ENCODE assay signal across 22 mouse cellular contexts in genomic region chr1:92269464-92269863, GRCm38 (mm10).
DNase-seq lines count a peak whose midpoint lies in the region; ATAC-seq lines count a peak whose summit lies in the region.
"Had no signal": no experiment of that assay in that cellular context is flagged by ENCODE, and none has a peak within 500 bp of the region (broad histone marks: within the 10 kb centered on the region; RNA-seq: fewer than 3 reads in every experiment).

No protein-coding gene starts in this region.

- H3K27me3 ChIP-seq in hindbrain, embryonic 10.5 days (ENCODE audit: insufficient read depth, poor library complexity, severe bottlenecking), result no peaks in the 10 kb centered on the region
- no peaks in the 10 kb centered on the region for H3K27me3 ChIP-seq in hindbrain, embryonic 16.5 days (replicated peaks; ENCODE audit: control insufficient read depth, insufficient read depth, low read length)
- no peaks in the 10 kb centered on the region for H3K27me3 ChIP-seq in midbrain, embryonic 14.5 days (ENCODE audit: control insufficient read depth, insufficient read depth, low read length)
- H3K27me3 ChIP-seq in midbrain, embryonic 16.5 days (ENCODE audit: control insufficient read depth, insufficient read depth, low read depth, low read length), result peaks cover 3% of the 10 kb centered on the region; the same call in 1 of the 2 replicates
- H3K27me3 ChIP-seq: embryonic facial prominence, embryonic 13.5 days; hindbrain, embryonic 15.5 days; kidney, embryonic 15.5 days; neural tube, embryonic 12.5 days had no signal

- H3K4me3 ChIP-seq in hindbrain, embryonic 10.5 days, result no peak overlapping the region
- H3K4me3 ChIP-seq in hindbrain, embryonic 16.5 days (ENCODE audit: low read length), result no peak overlapping the region
- no peak overlapping the region for H3K4me3 ChIP-seq in midbrain, embryonic 14.5 days (replicated peaks; ENCODE audit: low read depth, low read length)
- no peak overlapping the region for H3K4me3 ChIP-seq in midbrain, embryonic 16.5 days (ENCODE audit: low read depth, low read length)
- H3K4me3 ChIP-seq: embryonic facial prominence, embryonic 13.5 days; heart, embryonic 10.5 days; hindbrain, embryonic 15.5 days; kidney, embryonic 15.5 days; neural tube, embryonic 12.5 days had no signal

- WGBS in hindbrain, embryonic 10.5 days, result 34% methylated on average over 10 of the region's 10 CpGs
- 31% methylated on average over 10 of the region's 10 CpGs for WGBS in hindbrain, embryonic 16.5 days
- 41% methylated on average over 10 of the region's 10 CpGs for WGBS in midbrain, embryonic 14.5 days
- WGBS in midbrain, embryonic 16.5 days, result 29% methylated on average over 10 of the region's 10 CpGs

- no peak for ATAC-seq in hindbrain, embryonic 16.5 days
- no peak for ATAC-seq in midbrain, embryonic 14.5 days (ENCODE audit: low FRiP score, low TSS enrichment)
- no peak for ATAC-seq in midbrain, embryonic 16.5 days
- ATAC-seq: intestine, postnatal 0 days; lung, postnatal 0 days had no signal

- no peaks in the 10 kb centered on the region for H3K36me3 ChIP-seq in hindbrain, embryonic 10.5 days
- H3K36me3 ChIP-seq in hindbrain, embryonic 16.5 days (ENCODE audit: control insufficient read depth, insufficient read depth, low read length), result no peaks in the 10 kb centered on the region
- H3K36me3 ChIP-seq in midbrain, embryonic 14.5 days (ENCODE audit: control insufficient read depth, insufficient read depth, low read length), result no peaks in the 10 kb centered on the region
- H3K36me3 ChIP-seq in midbrain, embryonic 16.5 days (ENCODE audit: control insufficient read depth, insufficient read depth, low read length), result no peaks in the 10 kb centered on the region
- H3K36me3 ChIP-seq: embryonic facial prominence, embryonic 13.5 days; heart, embryonic 10.5 days; hindbrain, embryonic 15.5 days; kidney, embryonic 15.5 days; neural tube, embryonic 12.5 days had no signal

- DNase-seq in hindbrain, embryonic 10.5 days (ENCODE audit: low spot score), result no peak
- DNase-seq in midbrain, embryonic 14.5 days, result peak; percentile 20
- DNase-seq in frontal cortex, postnatal 36 days (ENCODE audit: low spot score in 2 of 2), result peak; percentile 43 to 49
- peak; percentile 60 for DNase-seq in right cerebral cortex, postnatal 25 days
- no peak for DNase-seq in heart, postnatal 4 days
- no peak for DNase-seq in ovary, postnatal 10 days (ENCODE audit: low spot score)
- DNase-seq: adrenal gland, adult 2 months; B cell, adult 2 months; cerebellum, adult 9-11 months; gastrocnemius, postnatal 36 days; layer of hippocampus, adult 9-11 months; liver; thymus, postnatal 36 days had no signal

- peaks cover 41% of the 10 kb centered on the region for H3K4me1 ChIP-seq in hindbrain, embryonic 10.5 days (replicated peaks)
- peaks cover 12% of the 10 kb centered on the region for H3K4me1 ChIP-seq in hindbrain, embryonic 16.5 days (ENCODE audit: control insufficient read depth, insufficient read depth, low read depth, low read length)
- peaks cover 8% of the 10 kb centered on the region; the same call in 1 of the 2 replicates for H3K4me1 ChIP-seq in midbrain, embryonic 14.5 days (ENCODE audit: control insufficient read depth, insufficient read depth, low read length)
- peaks cover 3% of the 10 kb centered on the region; the same call in 1 of the 2 replicates for H3K4me1 ChIP-seq in midbrain, embryonic 16.5 days (ENCODE audit: control insufficient read depth, insufficient read depth, low read length)

- H3K9ac ChIP-seq in hindbrain, embryonic 16.5 days (ENCODE audit: low read depth, low read length), result no peak overlapping the region
- no peak overlapping the region for H3K9ac ChIP-seq in midbrain, embryonic 14.5 days (replicated peaks; ENCODE audit: low read length)
- no peak overlapping the region for H3K9ac ChIP-seq in midbrain, embryonic 16.5 days (ENCODE audit: low read depth, low read length)
- H3K9ac ChIP-seq: embryonic facial prominence, embryonic 13.5 days; hindbrain, embryonic 15.5 days; kidney, embryonic 15.5 days; neural tube, embryonic 12.5 days had no signal

- H3K9me3 ChIP-seq in hindbrain, embryonic 10.5 days, result no peaks in the 10 kb centered on the region
- H3K9me3 ChIP-seq in hindbrain, embryonic 16.5 days (ENCODE audit: control insufficient read depth, low read length), result no peaks in the 10 kb centered on the region
- no peaks in the 10 kb centered on the region for H3K9me3 ChIP-seq in midbrain, embryonic 14.5 days (ENCODE audit: control insufficient read depth, low read length)
- H3K9me3 ChIP-seq in midbrain, embryonic 16.5 days (replicated peaks; ENCODE audit: control insufficient read depth, low read length, poor library complexity, severe bottlenecking), result no peaks in the 10 kb centered on the region
- H3K9me3 ChIP-seq: embryonic facial prominence, embryonic 13.5 days; heart, embryonic 10.5 days; hindbrain, embryonic 15.5 days; kidney, embryonic 15.5 days; neural tube, embryonic 12.5 days had no signal

- no peak overlapping the region for H3K4me2 ChIP-seq in hindbrain, embryonic 16.5 days (ENCODE audit: low read length)
- H3K4me2 ChIP-seq in midbrain, embryonic 14.5 days (ENCODE audit: low read length), result no peak overlapping the region
- H3K4me2 ChIP-seq in midbrain, embryonic 16.5 days (ENCODE audit: low read length), result no peak overlapping the region
- H3K4me2 ChIP-seq: embryonic facial prominence, embryonic 13.5 days; hindbrain, embryonic 15.5 days; kidney, embryonic 15.5 days; neural tube, embryonic 12.5 days had no signal

- 0 out of 2 replicates have a peak overlapping the region, but pooled peaks have one; percentile 26 for H3K27ac ChIP-seq in hindbrain, embryonic 10.5 days
- H3K27ac ChIP-seq in hindbrain, embryonic 16.5 days (ENCODE audit: low read depth, low read length), result no peak overlapping the region
- H3K27ac ChIP-seq in midbrain, embryonic 14.5 days (replicated peaks; ENCODE audit: low read depth, low read length), result no peak overlapping the region
- no peak overlapping the region for H3K27ac ChIP-seq in midbrain, embryonic 16.5 days (ENCODE audit: low read length)
- H3K27ac ChIP-seq: embryonic facial prominence, embryonic 13.5 days; hindbrain, embryonic 15.5 days; kidney, embryonic 15.5 days; neural tube, embryonic 12.5 days had no signal

Comparison
In these comparisons a context has a peak if more than half of its experiments do, and no peak if none do; other contexts are left out.
1. DNase-seq: peak in midbrain, embryonic 14.5 days (single experiment), frontal cortex, postnatal 36 days (2 of 2) and right cerebral cortex, postnatal 25 days (single experiment); none in hindbrain, embryonic 10.5 days (single experiment), heart, postnatal 4 days (single experiment) and ovary, postnatal 10 days (single experiment).